8 mouse cellular contexts compared by ENCODE assay signal in genomic region chr2:30435326-30436155, GRCm38 (mm10). TPM values are rescaled to one million over a fixed set of nuclear protein-coding genes. Genes with fewer than 3 reads are reported as not detected.
DNase-seq lines count a peak whose midpoint lies in the region; ATAC-seq lines count a peak whose summit lies in the region.

No protein-coding gene starts in this region.

- peaks cover 72% of the 10 kb centered on the region for H3K36me3 ChIP-seq in forebrain, embryonic 15.5 days
- peaks cover 64% of the 10 kb centered on the region for H3K36me3 ChIP-seq in hindbrain, embryonic 15.5 days

- 53% methylated on average over 5 of the region's 5 CpGs for WGBS in forebrain, embryonic 15.5 days
- WGBS in hindbrain, embryonic 15.5 days, result 55% methylated on average over 5 of the region's 5 CpGs

- H3K27me3 ChIP-seq in forebrain, embryonic 15.5 days, result no peaks in the 10 kb centered on the region
- H3K27me3 ChIP-seq in hindbrain, embryonic 15.5 days, result no peaks in the 10 kb centered on the region

- H3K9me3 ChIP-seq in forebrain, embryonic 15.5 days, result no peaks in the 10 kb centered on the region
- H3K9me3 ChIP-seq in hindbrain, embryonic 15.5 days, result no peaks in the 10 kb centered on the region

- H3K4me1 ChIP-seq in forebrain, embryonic 15.5 days, result peaks cover 7% of the 10 kb centered on the region
- H3K4me1 ChIP-seq in hindbrain, embryonic 15.5 days (replicated peaks), result peaks cover 9% of the 10 kb centered on the region

- no peak overlapping the region for H3K9ac ChIP-seq in forebrain, embryonic 15.5 days (replicated peaks)
- H3K9ac ChIP-seq in hindbrain, embryonic 15.5 days, result no peak overlapping the region

- no peak overlapping the region for H3K27ac ChIP-seq in forebrain, embryonic 15.5 days (replicated peaks)
- no peak overlapping the region for H3K27ac ChIP-seq in hindbrain, embryonic 15.5 days (replicated peaks)

- H3K4me3 ChIP-seq in forebrain, embryonic 15.5 days, result no peak overlapping the region
- H3K4me3 ChIP-seq in hindbrain, embryonic 15.5 days, result no peak overlapping the region

- peak; percentile 75 for DNase-seq in gastrocnemius, adult 18-20 months (ENCODE audit: low spot score)
- DNase-seq in gastrocnemius, postnatal 25 days, result no peak
- DNase-seq in cerebellum, adult 18-20 months, result peak; percentile 73 to 77
- DNase-seq in left cerebral cortex, adult 18-20 months (ENCODE audit: low spot score in 2 of 2), result peak; percentile 64 to 76
- peak; percentile 69 to 80 for DNase-seq in lung, postnatal 4 days
- DNase-seq in right cerebral cortex, postnatal 25 days, result peak; percentile 66

- peak; percentile 82 for ATAC-seq in forebrain, embryonic 15.5 days (replicated peaks)
- ATAC-seq in hindbrain, embryonic 15.5 days (ENCODE audit: low FRiP score, low read depth), result peak; percentile 69

- no peak overlapping the region for H3K4me2 ChIP-seq in forebrain, embryonic 15.5 days (replicated peaks)
- no peak overlapping the region for H3K4me2 ChIP-seq in hindbrain, embryonic 15.5 days

RNA-seq across cellular contexts. Expression of gene Ptpa, which starts 19.7 kb away (rescaled TPM):
- total RNA-seq in gastrocnemius, adult 18-20 months (2021), result 10 to 100 TPM; 62.9 to 65.1 TPM
- total RNA-seq in gastrocnemius, postnatal 25 days (2021), result 10 to 100 TPM; 67.1 to 68.5 TPM
- polyA plus RNA-seq in forebrain, embryonic 15.5 days (2015; fragmentation: Nextera tagmentation; extraction: Ambion mirVana), result 146 and 152 TPM in 2 replicates
- 138 and 150 TPM in 2 replicates for polyA plus RNA-seq in hindbrain, embryonic 15.5 days (2015; fragmentation: Nextera tagmentation; extraction: Ambion mirVana)
- 100 to 1,000 TPM; 182 to 189 TPM for total RNA-seq in left cerebral cortex, adult 18-20 months (2021)

RNA-seq across cellular contexts. Expression of gene Crat, which starts 19.9 kb away (rescaled TPM):
- 100 to 1,000 TPM; 378 to 382 TPM for total RNA-seq in gastrocnemius, adult 18-20 months (2021)
- 100 to 1,000 TPM; 315 to 363 TPM for total RNA-seq in gastrocnemius, postnatal 25 days (2021)
- polyA plus RNA-seq in forebrain, embryonic 15.5 days (2015; fragmentation: Nextera tagmentation; extraction: Ambion mirVana), result 20.5 and 22.6 TPM in 2 replicates
- 25.7 and 29.5 TPM in 2 replicates for polyA plus RNA-seq in hindbrain, embryonic 15.5 days (2015; fragmentation: Nextera tagmentation; extraction: Ambion mirVana)
- total RNA-seq in left cerebral cortex, adult 18-20 months (2021), result 10 to 100 TPM; 53.7 to 57.3 TPM

RNA-seq across cellular contexts. Expression of gene Ier5l, which starts 38.5 kb away (rescaled TPM):
- total RNA-seq in gastrocnemius, adult 18-20 months (2021), result 1 to 10 TPM; 1.0 to 1.7 TPM
- 1 to 10 TPM; 2.1 to 2.5 TPM for total RNA-seq in gastrocnemius, postnatal 25 days (2021)
- polyA plus RNA-seq in forebrain, embryonic 15.5 days (2015; fragmentation: Nextera tagmentation; extraction: Ambion mirVana), result 2.0 and 2.5 TPM in 2 replicates
- polyA plus RNA-seq in hindbrain, embryonic 15.5 days (2015; fragmentation: Nextera tagmentation; extraction: Ambion mirVana), result 2.7 and 2.9 TPM in 2 replicates
- 10 to 100 TPM; 30.3 to 30.4 TPM for total RNA-seq in left cerebral cortex, adult 18-20 months (2021)

RNA-seq across cellular contexts. Expression of gene Dolpp1, which starts 43.5 kb away (rescaled TPM):
- total RNA-seq in gastrocnemius, adult 18-20 months (2021), result 1 to 10 TPM; 4.9 to 6.9 TPM
- total RNA-seq in gastrocnemius, postnatal 25 days (2021), result 1 to 10 TPM; 5.2 to 6.8 TPM
- polyA plus RNA-seq in forebrain, embryonic 15.5 days (2015; fragmentation: Nextera tagmentation; extraction: Ambion mirVana), result 60.0 and 60.3 TPM in 2 replicates
- polyA plus RNA-seq in hindbrain, embryonic 15.5 days (2015; fragmentation: Nextera tagmentation; extraction: Ambion mirVana), result 59.0 and 60.4 TPM in 2 replicates
- 10 to 100 TPM; 24.2 to 27.5 TPM for total RNA-seq in left cerebral cortex, adult 18-20 months (2021)

Comparison
In these comparisons a context has a peak if more than half of its experiments do, and no peak if none do; other contexts are left out.
1. RNA of gene Crat, which starts 19.9 kb away (total RNA-seq): 378 to 382 TPM in gastrocnemius, adult 18-20 months and 315 to 363 TPM in gastrocnemius, postnatal 25 days; 53.7 to 57.3 TPM in left cerebral cortex, adult 18-20 months; every median in the first group is over 4 times any median in the second.
2. RNA of gene Ier5l, which starts 38.5 kb away (total RNA-seq): 30.3 to 30.4 TPM in left cerebral cortex, adult 18-20 months; 2.1 to 2.5 TPM in gastrocnemius, postnatal 25 days and 1.0 to 1.7 TPM in gastrocnemius, adult 18-20 months; every median in the first group is over 4 times any median in the second.